Mouse (Mus musculus): Measurements from ENCODE around the gene Smg6.
A peak's percentile ranks its signal among the peaks of the same experiment; 100 is the strongest.
"Not testable (repeated sequence)": the region's sequence is repeated elsewhere in the genome, so short reads cannot be mapped to it uniquely, and the experiment has no call there.

Gene Smg6

DNA sequence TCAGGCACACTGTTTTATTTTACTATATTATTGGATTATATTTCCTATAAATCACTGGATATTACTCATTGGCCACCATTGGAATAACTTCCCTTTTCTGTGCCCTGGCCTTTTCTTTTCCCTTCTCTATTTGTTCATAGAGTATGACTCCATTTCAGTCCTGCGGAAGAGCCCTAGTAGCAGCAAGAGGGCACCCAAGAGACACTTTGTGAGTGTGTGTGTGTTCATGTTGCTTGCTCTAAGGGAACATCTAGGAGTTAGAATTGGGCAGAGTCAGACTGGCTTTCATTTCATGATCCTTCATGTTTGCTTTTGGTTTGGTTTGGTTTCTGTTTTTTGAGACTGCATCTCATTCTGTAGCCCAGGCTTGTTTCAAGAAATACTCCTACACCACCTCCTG is 68.5 kb downstream of the Smg6 start:
- no peak for DNase-seq (ENCODE audit: low spot score in 2 of 2)

DNA sequence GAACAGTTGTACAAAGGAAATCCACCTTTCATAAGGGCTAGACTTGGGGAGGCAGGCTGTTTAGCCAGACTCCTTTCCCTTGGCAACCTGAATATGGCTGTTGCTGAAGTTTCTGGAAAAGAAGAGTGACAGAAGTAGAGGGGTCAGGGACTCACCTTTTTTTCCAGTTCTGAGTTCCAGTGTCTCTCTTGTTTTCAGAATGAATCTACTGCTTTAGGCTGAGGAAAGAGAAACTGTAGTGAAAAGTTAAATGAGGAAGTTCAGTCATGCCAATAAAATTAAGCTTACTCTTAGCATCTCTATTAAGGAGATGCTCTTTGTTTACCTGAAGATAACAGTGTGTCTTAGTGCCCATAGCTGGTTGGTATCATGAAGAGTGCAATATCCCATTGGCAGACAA is 69.2 kb downstream of the Smg6 start:
- DNase-seq (ENCODE audit: low spot score in 2 of 2): no peak

DNA sequence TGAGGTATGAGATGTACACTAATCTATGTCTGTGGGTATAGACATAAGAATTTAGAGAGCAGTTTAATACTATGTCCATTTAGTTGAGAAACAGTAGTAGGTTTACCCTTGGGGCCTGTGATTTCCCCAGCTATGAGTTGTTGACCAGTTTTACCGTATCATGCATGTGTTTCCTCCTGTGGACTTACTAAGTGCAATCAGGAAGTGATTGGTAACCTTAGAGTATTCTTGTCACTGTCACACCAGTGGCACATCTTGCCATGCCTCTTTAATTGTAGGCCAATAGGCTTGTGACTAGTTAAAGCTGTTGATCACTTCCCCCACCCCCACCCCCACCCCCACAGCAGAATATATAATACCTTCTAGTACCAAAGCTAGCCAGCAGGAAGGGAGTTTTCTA is 70.9 kb downstream of the Smg6 start:
- no peak for DNase-seq (ENCODE audit: low spot score in 2 of 2)

DNA sequence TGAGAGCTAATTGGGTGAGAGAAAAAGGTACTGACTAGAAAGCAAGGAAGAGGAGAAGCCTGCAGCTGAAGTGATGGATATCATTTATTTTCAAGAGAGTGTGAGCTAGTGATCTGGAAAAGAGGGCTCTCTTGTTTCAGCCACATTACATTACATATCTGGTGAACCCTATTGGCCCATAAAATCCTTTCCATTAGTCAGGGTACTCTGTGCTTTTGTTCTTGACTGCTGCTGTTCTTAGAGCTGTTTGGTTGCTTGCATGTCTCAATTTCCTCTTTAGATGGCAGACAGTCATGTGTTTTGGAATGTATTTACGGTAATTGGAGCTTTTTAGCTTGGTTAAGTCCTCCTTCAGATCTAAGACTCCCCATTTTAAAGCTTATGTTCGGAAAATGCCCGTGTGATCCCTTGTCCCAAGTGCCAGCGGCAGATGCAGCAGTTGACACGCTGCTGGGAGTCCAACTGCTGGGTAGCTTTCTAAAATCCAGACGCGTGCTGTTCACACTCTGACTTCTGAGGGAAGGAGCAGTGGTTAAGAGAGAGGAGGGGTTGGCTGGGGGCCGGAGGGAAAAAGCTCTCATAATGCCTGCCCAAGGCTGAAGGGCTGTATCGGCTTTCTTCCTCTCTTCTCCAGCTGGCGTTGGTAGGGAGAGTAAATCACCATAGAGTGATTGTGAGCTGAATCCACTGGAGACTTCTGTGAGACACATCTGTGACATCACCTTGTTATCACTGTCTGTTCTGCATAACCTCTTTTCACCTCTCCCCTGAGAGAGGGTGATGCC is 75.4 kb downstream of the Smg6 start:
- DNase-seq (ENCODE audit: low spot score in 2 of 2): no peak

DNA sequence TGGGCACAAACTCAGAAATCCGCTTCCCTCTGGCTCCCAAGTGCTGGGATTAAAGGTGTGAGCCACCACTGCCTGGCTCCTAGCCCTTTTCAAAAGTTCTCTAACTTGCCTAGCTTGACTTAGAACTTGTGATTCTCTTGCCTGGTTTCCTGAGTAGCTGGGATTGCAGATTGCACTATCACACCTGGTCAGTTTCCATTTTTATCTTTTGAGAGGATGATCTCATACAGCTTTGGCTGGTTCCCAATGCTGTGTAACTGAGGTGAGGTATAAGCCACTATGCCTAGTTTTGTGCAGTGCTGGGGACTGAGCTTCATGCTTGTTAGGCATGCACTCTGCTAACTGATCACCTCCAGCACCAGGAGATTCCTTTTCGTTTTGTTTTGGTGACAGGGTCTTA is 82.6 kb downstream of the Smg6 start:
- no peak for DNase-seq (ENCODE audit: low spot score in 2 of 2)

DNA sequence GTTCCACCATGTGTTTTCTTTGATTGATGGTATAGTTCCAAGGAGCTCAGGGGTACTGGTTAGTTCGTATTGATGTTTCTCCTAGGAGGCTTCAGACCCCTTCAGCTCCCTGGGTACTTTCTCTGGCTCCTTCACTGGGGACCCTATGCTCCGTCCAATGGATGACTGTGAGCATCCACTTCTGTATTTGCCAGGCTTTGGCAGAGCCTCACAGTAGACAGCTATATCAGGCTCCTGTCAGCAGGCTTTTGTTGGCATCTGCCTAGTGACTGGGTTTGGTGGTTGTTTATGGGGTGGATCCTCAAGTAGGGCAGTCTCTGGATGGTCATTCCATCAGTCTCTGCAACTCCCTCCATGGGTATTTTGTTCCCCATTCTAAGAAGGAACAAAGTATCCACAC is 83.9 kb downstream of the Smg6 start:
- not testable (repeated sequence) for DNase-seq (ENCODE audit: low spot score in 2 of 2)

DNA sequence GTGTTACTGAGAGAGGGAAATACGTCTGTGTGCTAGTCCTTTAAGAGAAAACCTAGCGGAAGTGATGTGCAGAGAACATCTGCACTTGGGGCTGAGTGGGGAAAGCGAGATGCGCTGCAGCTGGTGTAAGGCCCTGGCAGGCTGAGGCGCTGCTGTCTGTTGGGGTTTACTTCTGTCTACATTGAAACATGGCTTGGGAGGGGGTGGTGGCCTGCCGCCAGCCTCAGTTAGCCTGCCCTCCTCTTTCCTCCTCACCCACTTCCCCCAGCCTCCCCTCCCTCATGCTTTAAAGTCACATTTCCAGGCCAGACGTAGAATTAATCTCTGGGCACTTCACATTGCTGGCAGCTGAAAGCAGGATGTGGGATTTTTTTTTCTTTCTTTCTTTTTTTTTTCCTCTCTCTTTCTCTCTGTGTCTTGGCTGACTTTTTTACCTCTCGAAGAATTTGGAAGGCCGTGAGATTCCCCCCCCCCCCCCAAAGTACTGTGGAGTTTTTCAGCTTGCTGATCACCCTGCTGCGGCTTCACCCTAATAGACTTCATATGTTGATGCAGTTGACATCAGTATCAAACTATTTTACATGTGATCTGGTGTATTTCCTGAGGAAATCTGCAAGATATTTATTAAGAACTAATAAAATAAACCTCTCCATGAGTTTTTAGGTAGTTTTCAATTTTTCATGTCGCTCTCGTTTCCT is 87.5 kb downstream of the Smg6 start:
- DNase-seq (ENCODE audit: low spot score in 2 of 2): peak; percentile 72 to 82

DNA sequence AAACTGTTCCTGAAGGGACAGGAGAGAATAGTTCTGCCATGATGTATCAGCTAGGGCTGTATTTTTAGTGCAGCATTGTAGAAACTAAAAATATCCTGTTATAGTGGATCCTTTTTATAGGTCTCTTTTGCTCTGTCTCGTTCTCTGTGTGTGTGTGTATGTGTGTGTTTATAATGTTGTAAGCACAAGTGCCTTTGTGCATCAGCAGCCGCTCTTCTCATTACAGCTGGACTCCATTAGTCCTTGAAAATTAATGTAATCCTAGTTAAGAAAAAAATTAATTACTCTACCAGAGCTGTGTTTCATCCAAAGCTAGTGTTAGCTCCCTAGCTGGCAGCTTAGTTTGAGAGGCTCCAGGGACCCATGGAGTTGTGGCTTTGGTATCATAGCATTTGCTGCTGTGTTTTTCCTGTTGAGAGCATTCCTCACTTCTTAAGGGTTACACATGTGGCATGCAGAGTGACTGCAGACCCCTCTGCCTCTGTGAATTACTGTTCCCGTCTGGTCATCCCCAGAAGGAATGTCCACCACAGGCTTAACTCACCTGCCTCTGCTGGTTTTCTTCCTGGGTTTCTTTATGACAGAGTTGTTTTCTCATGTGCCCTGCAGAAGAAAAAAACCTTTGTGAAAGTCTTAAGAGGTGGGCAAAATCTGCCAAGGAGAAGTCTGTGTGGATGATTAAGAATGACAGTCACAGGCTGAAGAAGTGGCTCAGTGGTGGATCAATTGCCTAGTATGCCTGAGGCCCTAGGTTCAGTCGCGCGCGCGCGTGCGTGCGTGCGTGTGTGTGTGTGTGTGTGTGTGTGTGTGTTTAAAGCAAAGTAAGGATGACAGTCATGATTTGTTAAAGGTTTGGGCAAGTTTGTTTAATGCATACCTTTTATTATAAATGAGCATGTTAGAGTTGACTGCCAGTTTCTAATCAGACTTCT is 88.4 kb downstream of the Smg6 start:
- DNase-seq (ENCODE audit: low spot score in 2 of 2): no peak

DNA sequence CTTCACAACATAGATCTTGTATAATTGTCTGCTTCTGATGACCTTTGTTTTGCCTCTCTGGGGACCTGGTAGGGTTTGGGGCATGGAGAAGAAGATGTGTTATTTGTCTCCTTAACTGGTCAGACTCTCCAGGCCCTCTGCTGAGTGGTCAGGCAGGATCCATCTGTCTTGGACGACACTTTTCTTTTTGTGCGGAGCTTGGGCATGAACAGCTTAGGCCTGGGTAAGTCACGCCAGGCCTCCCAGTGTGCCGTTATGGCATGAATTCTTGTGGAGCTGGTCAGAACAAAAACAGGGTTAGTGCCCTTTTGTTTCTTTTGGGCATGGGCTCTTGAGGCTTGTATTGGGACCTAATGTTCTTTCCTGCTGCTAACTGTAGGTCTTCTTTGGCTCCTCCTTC is 89.2 kb downstream of the Smg6 start:
- no peak for DNase-seq (ENCODE audit: low spot score in 2 of 2)

DNA sequence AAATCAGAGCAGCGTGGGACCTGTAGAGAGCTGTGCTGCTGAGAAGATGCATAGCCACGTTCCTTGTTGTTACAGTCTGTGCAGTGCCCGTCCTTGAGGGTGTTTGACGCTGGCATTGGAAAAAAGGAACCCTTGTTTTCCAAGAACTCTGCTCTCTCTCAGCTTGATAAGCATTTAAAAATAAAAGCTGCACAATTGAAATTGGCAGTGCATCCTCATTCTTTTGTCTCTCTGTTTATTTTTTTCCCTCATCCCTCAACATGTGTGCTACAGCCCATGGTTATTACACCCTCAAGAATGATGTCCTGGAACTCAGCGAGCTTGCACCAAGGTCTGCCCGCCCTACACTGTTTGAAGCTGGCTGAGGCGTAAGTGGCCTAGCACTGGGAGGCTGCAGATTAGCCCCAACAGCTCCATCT is 89.8 kb downstream of the Smg6 start:
- DNase-seq (ENCODE audit: low spot score in 2 of 2): peak; percentile 33 to 43

DNA sequence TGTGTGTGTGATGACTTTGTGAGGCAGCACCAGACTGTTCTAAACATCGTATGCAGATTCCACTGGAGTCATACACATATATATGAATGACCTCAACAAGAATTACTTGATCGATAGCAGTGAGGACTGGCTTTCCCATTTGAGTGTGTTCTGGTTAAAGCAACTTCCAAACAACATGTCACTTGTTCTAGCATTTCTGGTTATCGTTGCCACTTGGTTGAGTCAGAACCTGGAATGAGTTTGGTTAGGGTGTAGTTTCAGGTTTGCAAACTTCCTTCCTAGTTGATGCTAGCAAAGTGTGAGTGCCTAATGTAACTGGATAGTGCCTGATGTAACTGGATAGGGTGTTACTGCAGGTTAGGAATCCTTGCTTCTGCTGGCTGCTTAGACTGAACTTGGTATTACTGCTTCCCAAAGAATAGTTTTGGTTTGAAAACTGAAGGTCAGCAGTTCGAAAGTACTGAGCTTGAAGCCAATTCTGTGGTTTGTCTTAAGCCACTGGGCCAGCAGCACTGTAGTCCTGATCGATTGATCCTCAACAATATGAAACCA is 90.8 kb downstream of the Smg6 start:
- no peak for DNase-seq (ENCODE audit: low spot score in 2 of 2)

DNA sequence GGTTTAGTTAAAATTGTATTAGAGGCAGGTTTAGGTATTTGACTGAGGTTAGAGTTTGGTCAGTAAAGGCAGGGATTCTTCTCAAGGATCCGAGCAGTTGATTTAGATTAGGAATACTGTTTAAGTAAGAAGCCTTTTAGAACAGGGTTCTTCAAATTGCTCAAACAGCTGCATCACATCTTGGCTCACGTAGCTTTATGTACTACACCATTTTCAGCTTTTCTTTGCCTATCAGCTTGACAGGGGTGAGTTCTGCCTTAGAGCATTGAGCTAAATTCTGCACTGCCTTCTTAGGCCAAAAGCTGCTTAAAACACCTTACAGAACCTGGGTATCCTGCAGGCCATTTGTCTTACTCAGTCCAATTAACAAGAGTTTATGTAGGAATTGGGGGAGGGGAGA is 92.2 kb downstream of the Smg6 start:
- DNase-seq (ENCODE audit: low spot score in 2 of 2): no peak

DNA sequence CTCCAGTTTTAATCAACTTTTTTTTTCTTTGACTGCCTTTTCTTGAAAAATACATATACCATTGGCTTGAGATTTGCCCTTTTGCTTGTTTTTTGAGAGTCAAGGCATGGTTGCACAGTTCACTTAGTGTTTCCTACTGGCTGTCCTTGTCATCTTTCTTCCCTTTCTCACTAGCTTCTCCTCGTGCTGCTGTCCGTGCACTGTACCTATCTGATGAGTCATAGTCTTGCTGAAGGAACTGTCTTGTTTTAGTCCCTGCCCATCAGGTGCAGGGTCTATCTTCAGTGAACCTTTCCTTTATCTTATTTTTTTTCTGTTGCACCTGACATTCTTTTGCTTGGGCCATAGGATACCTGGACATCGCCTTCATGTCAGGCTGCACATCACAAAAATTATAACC is 101.4 kb downstream of the Smg6 start:
- no peak for DNase-seq (ENCODE audit: low spot score in 2 of 2)

DNA sequence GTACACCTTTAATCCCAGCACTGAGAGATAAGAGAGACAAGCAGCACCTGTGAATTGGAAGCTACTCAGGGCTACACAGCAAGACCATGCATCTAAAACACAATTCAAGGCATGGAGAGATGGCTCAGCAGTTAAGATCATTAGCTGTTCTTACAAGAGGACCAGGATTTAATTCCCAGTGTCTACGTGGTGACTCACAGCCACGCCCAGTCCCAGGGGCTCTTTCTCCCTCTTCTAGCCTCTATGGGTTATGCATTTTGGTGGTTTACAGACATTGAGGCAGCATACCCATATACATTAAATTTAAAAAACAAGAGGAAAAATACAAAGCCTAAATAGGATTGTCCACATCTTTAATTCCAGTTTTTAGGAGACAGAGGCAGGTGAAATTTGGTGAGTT is 102.0 kb downstream of the Smg6 start:
- no peak for DNase-seq (ENCODE audit: low spot score in 2 of 2)

DNA sequence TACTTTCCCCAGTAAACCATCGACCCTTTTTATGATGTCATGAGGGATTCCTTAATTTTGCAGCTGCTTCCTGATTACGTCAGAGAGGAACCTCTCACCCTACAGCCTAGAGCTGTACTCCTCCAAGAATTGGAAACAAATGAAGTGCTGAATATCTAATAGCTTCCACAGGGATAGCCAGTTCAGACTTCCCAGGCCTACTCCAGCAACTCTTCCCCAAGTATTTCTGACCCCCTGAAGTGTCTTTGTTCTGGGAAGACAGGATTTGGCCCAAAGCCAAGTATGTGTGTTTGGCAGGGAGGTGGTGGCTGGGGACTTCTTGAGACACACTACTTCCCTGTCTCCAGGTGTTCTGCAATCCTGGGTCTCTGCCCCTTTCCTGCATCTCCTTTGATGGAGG is 105.6 kb downstream of the Smg6 start:
- no peak for DNase-seq (ENCODE audit: low spot score in 2 of 2)

DNA sequence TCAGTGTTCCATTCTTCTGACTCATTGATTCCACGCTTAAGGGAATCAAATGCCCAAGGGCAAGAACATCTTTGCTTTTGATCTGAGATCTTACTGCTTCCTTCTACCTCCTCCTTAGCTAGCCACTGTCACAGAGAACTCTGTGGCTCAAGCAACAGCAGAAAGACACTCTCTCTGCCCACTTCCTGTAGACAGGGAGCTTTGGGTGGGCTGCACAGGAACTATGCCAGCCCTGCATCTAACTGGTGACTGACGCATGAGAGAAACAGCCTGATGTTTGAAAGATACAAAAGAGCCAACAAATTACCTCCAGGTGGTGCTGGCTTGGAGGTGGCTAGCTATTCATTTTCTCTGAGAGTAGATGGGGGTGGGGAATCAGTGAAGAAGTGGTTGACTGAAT is 107.3 kb downstream of the Smg6 start:
- DNase-seq (ENCODE audit: low spot score in 2 of 2): no peak

DNA sequence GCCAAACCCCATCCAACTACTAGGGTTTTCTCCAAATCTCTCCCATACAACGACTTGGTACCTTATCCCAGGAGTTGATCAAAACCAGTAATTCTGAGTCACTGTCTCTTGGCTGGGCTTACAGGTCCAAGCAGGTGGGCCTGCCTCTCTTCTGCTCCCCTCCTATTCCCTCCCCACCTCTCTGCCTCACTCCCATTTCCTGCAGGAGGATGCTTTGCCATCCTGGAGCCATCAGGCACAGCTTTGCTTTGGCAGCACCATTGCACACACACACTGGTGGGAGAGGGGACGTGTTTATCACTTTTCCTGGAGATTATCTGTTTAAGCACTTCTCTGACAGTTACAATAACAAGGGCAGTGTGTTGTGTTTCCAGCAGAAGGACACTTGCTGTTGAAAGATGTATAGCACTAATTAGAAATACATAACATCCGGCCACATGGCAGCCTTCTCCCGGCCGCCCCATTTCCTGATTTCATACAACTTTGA is 108.0 kb downstream of the Smg6 start:
- no peak for DNase-seq (ENCODE audit: low spot score in 2 of 2)

DNA sequence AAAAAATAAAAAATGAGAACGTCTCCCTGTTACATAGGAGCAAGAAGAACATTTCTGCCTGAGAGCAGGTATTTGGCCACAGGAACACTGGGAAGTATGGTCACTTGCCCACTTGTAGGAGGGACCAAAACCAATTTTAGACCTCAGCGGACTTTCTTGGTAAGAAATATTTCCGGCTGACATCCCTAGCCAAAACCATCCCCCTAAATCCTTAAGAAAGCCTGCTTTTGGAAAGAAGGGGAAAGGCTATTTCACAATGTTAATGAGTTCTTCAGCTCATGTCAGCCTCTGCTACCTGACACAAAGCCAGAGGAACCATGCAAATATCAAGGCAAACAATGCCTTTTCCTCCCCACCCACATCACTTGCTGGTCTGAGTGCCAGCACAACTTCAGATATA is 108.5 kb downstream of the Smg6 start:
- no peak for DNase-seq (ENCODE audit: low spot score in 2 of 2)

DNA sequence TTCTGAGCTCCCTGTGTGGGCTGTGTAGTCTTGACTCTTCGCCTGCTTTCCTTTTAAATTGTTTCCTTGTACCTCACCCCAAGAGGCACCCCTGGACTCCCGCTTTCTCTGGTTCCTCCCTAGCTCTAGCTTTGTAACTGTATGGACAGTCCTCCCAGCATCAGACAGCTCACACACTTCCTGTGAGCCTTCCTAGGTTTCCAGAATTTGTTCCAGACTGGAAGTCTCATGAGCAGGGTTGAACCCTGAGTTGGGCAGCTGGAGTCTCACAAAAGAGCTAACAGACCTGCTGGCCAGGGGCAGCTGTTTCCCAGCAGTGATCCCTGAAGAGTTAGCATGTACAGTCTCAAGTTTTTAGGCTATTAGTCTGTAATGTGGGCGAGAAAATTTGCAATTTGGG is 118.7 kb downstream of the Smg6 start:
- DNase-seq (ENCODE audit: low spot score in 2 of 2): no peak

DNA sequence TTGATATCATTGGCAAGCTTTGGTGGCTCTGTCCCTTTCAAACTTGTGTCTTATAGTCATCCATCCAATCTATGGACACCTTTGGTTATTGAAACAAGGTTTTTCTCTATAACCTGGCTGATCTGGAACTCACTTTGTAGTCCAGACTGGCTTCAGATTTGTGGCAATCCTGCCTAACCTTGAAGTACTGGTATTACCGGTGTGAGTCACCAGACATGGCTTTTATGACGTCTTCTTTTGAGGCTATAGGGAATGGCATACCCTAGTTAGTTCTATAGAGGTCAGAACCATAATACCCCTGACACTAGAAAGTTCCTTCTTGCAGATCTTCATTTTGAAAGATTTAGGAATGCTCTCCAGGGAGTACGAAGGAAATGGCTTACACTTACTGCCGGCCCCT is 120.2 kb downstream of the Smg6 start:
- no peak for DNase-seq (ENCODE audit: low spot score in 2 of 2)

DNA sequence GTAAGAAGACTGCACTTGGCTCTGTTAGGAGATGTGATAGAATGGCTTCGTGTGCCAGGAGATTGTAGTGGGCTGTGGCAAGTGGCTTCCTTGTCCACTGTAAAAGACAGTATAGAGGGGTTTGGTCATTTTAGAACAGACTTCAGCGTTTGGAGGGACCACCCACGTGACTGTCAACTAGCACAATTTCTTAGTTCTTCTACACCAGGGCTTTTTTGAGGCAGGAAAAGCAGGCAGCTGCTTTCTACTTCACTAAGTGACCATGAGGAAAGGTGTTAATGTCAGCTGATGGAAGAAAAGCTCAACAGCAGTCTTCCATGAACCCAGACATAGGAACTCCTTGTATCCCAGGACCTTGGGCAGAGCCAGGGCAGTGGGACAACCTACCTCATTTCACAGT is 121.0 kb downstream of the Smg6 start:
- DNase-seq (ENCODE audit: low spot score in 2 of 2): no peak

DNA sequence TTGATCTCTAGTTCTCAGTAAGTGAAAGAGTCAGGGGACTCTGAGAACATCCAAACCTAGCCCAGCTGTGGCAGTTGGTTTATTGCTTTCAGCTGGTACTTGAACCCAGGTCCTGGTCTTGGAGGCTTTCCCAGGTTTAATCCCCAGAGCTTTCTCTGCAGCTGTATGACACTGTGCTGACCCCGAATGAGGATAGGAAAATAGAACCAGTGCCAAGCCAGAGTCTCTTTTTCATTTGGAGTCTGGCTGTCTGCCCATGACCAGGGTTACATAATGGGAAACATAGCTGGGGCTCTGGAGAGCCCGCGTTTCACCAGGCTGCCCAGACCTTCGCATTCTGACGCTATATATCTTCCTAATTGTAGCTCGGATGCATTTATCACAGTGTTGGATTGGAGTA is 121.4 kb downstream of the Smg6 start:
- DNase-seq (ENCODE audit: low spot score in 2 of 2): peak; percentile 73 to 76

Measured in right cerebral cortex, postnatal 10 days (tissue).